Mouse (Mus musculus): ENCODE results near the gene Hras.

Hras gene

DNA sequence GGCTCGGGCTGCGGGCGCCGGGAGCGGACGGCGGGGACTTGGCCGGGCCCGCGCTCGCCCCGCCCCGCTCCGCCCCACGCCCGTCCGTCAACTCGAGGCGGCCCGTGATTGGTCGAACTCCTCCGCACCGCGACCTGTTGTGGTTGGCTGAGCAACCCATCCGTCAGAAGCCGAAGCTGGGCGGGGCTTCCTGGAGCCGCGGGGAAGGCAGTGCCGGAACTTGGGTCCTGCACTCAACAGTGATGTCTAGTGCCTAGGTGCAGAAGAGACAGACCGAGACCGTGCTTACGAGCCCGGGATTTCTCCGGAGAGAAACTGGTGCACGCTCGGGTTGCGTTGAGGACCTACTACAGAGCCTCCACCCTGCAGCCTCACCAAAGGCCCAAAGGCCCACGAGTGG, at the start of gene Hras, which contains the start of gene Lrrc56:
Gene Hras (minus strand): TSS at position 58 of the 400 bp plus-strand sequence.
Gene Lrrc56 (plus strand): TSS at position 210 of the 400 bp plus-strand sequence.
- DNase-seq (ENCODE audit: low spot score in 2 of 2): peak; percentile 98 to 99

DNA sequence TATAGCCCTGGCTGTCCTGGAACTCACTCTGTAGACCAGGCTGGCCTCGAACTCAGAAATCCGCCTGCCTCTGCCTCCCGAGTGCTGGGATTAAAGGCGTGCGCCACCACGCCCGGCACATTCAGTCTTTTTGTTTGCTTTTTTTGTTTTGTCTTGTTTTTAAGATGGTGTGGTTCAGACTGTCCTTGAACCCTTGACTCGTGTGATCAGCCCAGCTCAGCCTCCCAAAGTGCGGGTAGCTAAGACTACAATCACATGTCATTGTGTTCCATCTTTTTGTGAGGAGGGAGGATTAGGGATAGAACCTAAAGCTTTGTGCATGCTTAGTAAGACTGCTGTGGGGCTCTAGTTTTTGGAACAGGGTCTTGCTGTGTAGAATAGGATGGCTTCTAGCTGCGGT, 37.7 kb upstream of the Hras start:
- no peak for DNase-seq (ENCODE audit: low spot score in 2 of 2)

DNA sequence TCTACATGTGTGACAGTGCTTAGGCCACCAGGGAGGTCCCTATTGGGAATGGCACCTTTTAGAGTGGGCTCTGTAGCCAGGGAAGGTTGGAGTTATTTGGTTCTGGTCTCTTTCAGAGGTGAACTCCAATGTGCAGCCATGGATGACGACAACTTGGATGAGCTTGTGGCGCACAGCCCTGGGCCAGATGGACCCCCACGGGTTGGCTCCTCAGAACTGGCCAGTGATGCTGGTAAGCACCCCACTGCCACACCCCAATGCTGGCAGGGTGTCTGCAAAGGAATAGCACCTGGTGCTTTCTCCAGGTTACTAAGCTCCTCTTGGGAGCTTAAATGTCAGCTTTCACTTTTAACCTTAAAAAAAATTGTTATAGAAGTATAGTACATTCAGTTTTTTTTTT, 37.3 kb upstream of the Hras start:
- no peak for DNase-seq (ENCODE audit: low spot score in 2 of 2)

- DNase-seq (ENCODE audit: low spot score in 2 of 2): no peak
These were observed 36.8 kb upstream of the Hras start for GRCm38 (mm10) chr7:141230570-141230969.

DNA sequence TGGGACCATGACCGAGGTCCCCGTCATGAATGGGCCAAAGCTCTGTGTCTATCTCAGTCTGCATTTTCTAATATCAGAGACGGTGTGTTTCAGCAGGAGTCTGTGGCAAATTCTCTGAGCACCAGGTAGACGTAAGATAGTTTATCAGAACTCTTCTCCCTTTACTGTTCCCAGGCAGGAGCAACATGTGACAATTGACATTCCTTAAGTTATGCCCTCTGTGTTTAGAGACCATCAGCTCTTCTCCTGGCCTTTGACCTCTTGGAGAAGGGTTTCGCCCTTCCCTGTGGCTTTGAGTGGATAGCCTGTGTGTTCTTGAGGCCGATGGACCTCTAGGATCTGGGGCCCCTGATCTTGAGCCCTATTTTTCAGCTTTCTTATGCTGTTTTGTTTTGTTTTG, 35.9 kb upstream of the Hras start:
- DNase-seq (ENCODE audit: low spot score in 2 of 2): no peak

GRCm38 (mm10) chr7:141228279-141229067, 34.7 kb upstream of the Hras start, which contains the start of gene Phrf1:
Phrf1 (plus strand) TSS chr7:141228784.
- DNase-seq (ENCODE audit: low spot score in 2 of 2): peak; percentile 91 to 95

GRCm38 (mm10) chr7:141227796-141228195, 34.0 kb upstream of the Hras start:
- no peak for DNase-seq (ENCODE audit: low spot score in 2 of 2)

DNA sequence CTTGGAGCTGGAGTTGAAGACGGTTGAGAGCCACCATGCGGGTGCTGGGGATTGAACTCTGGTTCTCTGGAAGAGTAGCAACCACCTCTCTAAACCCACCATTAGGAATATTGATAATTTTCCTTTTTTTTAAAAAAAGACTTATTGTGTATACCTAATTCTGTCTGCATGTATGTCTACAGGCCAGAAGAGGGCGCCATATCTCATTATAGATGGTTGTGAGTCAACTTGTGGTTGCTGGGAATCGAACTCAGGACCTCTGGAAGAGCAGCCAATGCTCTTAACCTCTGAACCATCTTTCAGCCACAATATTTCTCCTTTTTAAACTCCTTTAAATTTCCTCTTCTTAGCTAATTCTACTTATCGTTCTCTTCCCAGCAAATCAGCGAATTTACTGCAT, 32.7 kb upstream of the Hras start:
- DNase-seq (ENCODE audit: low spot score in 2 of 2): no peak

DNA sequence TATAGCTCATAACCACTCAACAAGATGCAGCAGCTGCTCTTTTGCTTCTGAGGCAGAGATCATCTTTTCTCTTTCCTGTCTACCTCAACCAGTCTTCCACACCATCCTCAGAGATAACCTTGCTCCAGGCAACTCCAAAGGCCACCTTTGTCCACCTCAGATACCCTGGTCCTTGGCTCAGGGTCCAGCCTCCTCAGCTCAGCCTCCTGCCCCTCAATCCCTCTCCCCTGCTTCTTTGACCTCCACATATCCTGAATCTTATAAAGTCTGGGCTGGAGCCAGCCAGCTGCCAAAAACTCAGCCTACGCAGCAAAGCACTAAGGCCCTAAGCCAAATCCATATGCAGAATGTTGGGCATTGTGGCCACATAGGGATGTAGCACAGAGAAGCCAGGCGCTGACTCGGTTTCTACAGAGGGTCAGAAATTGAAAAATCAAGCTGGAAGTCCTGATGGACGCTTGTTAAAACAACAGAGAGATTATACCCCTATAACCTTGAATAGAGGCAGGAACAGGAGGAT, 29.0 kb upstream of the Hras start:
- DNase-seq (ENCODE audit: low spot score in 2 of 2): no peak

- no peak for DNase-seq (ENCODE audit: low spot score in 2 of 2)
These were observed 28.3 kb upstream of the Hras start for GRCm38 (mm10) chr7:141222126-141222467.

- peak; percentile 95 to 96 for DNase-seq (ENCODE audit: low spot score in 2 of 2)
These were observed 27.7 kb upstream of the Hras start for GRCm38 (mm10) chr7:141221249-141222125.

DNA sequence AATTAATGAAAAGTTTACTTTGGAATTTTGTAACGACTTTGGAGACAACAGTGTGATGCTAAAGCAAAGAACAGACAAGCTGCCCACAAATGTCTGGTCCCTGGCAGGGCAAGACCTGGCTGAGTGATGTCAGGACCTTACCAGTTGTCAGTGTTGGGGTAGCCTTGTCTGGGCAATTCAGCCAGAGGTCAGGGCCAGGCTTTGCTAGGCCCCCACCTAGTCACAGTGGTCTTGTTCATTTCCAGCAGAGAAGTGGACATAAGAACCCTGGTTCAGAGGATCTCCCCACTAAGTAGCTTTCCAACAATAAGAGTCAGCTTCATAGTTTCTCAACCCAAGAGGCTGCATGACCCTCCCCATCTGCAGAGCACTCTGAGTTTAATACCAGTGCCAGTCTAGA, 26.6 kb upstream of the Hras start:
- DNase-seq (ENCODE audit: low spot score in 2 of 2): no peak

GRCm38 (mm10) chr7:141219558-141220099, 25.8 kb upstream of the Hras start:
- DNase-seq (ENCODE audit: low spot score in 2 of 2): peak in 1 of 2 experiments; percentile 27

- DNase-seq (ENCODE audit: low spot score in 2 of 2): no peak
These were observed 24.8 kb upstream of the Hras start for GRCm38 (mm10) chr7:141218557-141219133.

DNA sequence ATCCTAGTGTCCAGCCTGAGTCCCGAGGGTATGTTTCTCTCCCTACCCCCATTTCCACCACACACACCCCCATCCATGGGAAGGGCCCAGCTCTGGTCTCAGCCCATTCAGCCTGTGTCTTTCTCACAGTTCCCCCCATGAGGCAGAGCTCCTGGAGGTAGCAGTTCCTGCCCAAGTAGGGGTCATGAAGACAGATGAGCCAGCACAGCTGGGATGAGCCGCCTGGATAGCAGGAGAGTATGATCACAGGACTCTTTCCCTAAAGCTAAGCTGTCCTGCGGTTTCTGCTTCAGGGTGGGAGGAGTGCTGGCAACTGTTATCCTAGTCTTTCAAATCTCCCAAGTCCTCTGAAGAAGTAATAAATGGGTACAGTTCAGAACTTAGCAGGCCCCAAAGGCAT, 24.3 kb upstream of the Hras start:
- DNase-seq (ENCODE audit: low spot score in 2 of 2): no peak

DNA sequence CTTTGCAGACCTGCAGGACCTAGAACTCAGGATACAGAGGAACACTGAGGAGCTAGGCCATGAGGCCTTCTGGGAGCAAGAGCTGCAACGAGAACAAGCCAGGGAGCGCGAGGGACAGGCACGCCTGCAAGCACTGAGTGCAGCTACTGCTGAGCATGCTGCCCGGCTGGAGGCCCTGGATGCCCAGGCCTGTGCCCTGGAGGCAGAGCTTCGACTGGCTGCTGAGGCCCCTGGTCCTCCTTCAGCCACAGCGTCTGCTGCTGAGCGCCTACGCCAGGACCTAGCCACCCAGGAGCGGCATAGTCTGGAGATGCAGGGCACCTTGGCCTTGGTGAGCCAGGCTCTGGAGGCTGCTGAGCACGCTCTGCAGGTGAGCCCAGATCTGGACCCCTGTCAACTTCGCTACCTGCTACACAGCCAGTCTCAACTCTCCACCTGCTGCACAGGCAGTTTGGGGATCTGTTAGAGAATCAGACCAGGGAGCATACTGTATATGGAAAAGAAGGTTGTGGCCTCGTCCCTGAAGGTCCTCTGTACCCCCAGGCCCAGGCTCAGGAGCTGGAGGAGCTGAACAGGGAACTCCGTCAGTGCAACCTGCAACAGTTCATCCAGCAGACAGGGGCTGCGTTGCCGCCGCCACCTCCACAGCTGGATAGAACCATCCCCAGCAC, 23.7 kb upstream of the Hras start:
- no peak for DNase-seq (ENCODE audit: low spot score in 2 of 2)

DNA sequence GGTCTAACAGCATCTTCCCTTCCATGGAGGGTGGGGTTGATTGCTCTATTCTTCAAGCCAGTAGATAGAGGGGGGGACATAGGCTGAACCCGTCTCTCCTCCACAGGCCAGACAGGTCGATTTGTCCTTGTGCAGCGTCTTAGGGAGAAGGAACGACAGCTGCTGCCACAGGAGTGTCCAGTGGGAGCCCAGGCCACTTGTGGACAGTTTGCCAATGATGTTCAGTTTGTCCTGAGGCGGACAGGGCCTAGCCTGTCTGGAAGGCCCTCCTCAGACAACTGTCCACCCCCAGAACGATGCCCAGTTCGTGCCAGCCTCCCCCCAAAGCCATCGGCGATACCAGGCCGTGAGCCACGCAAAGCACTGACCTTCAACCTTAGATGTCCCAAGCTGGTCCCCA, 23.1 kb upstream of the Hras start:
- DNase-seq (ENCODE audit: low spot score in 2 of 2): peak in 1 of 2 experiments; percentile 30

DNA sequence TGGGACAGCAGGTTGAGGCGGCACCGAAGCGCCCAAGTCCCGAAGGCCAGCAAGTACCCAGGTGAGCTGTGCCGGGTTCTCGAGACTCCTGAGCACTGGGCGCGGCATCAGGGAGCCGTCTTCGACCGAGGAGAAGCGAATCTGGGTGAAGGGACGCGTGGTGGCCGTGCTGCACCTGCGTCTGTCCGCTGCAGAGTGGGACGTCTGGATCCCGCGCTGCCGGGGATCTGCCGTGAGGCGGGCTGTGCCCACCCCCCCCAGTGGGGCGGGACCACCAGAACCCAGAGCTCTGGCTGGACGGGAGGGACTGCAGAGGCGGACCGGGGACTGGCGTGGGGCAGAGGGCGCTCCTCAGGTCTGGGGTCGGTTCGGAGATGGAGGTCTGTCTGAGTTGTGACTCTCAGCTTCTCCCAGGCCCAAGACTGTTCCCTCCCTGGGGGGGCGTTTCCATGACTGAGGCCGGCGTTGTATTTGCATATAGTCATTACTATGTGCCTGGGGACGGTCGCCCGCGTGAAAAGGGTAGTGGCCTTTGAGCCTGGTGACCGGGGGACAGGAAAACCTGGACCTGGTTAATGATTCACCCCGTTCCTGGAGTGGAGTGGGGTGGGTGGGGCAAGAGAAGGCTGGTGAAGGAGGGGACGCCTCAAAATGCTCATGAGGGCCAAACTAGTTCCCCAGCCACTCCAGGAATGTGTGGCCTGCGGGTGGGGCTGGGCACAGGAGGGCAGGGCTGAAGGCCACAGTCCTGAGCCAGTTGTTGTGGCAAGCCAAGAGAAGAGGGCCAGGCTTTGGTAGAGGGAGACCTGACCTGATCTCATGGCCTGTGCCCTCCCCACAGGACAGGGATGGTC, 22.3 kb upstream of the Hras start:
- DNase-seq (ENCODE audit: low spot score in 2 of 2): peak in 1 of 2 experiments; percentile 36

DNA sequence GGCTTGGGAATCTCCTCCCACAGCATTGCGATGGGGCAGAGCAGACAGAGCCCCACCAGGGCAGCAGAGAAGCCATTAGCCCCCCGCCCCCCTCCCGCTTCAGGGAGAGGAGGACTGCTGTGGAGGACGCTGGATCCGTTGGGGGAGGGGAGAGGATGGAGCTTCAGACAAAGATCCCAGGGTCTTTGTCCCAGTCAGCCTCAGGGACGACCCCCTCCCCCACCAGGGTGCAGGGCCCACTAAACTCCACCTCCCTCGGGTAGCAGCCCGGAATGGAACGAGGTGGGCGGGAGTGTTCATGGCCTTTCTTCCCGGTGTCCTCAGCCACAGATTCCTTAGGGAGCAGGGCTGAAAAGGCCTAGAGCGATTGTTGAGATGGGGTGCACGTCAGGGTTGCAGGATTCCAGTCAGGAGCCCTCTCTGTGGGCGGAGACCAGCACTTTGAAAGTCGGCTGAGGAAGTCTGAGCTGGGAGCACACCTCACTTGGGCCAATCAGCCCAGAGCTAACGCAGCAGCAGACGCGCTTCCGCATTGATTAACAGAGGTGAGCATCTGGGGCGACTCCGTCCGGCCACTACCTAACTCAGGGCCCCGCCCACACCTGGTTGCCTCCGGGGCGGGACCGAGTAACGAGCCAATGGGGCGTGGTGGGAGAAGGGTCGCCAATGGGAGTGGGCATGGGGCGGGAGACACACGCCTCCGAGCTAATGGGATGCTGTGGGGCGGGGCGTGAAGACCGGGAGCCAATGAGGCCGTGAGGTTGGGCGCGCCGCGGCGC, 21.5 kb upstream of the Hras start, which contains the start of gene Rassf7:
Gene Rassf7 (plus strand): TSS at position 760 of the 779 bp plus-strand sequence.
- DNase-seq (ENCODE audit: low spot score in 2 of 2): peak; percentile 89 to 92

Measured in right cerebral cortex, postnatal 10 days (tissue).